Mouse (Mus musculus) heart, postnatal 4 days (tissue): ENCODE measurements around the gene Grin2d. TPM values are rescaled to one million over a fixed set of nuclear protein-coding genes. Genes with fewer than 3 reads are reported as not detected.
A peak's percentile ranks its signal among the peaks of the same experiment; 100 is the strongest.

Experiments used
- DNase-seq: peaks from one replicate; pipeline ENCODE4 v3.0.0; 2021
- total RNA-seq, 2 experiments: library from RNA; stranded (reverse); gene quantifications; 2 replicates each; pipeline ENCODE4 v1.2.3; 2021

The Grin2d gene
- total RNA-seq, 2 experiments from 2014 or later = 0.52 to 0.63 TPM

- no peak for DNase-seq
These were observed 25.1 kb downstream of the Grin2d start for GRCm38 (mm10) chr7:45853089-45853488.

- DNase-seq = no peak
These were observed 27.5 kb downstream of the Grin2d start for GRCm38 (mm10) chr7:45850661-45851060.

- no peak for DNase-seq
These were observed 29.6 kb downstream of the Grin2d start for GRCm38 (mm10) chr7:45848447-45849027.

GRCm38 (mm10) chr7:45842950-45843744 lies 35.0 kb downstream of the Grin2d start:
- no peak for DNase-seq

- no peak for DNase-seq
These were observed 44.3 kb downstream of the Grin2d start for GRCm38 (mm10) chr7:45833924-45834323.

- DNase-seq = no peak
These were observed 44.9 kb downstream of the Grin2d start for GRCm38 (mm10) chr7:45833148-45833790.

- DNase-seq = no peak
These were observed 45.8 kb downstream of the Grin2d start for GRCm38 (mm10) chr7:45832428-45832827.

GRCm38 (mm10) chr7:45831128-45831525 lies 47.1 kb downstream of the Grin2d start:
- DNase-seq = no peak

GRCm38 (mm10) chr7:45830427-45831127 lies 47.6 kb downstream of the Grin2d start, which contains the start of gene Grwd1:
Gene Grwd1, minus strand, starts transcription at chr7:45830944.
- DNase-seq = peak; percentile 84

GRCm38 (mm10) chr7:45826631-45827030 lies 51.5 kb downstream of the Grin2d start:
- no peak for DNase-seq

- no peak for DNase-seq
These were observed 53.6 kb downstream of the Grin2d start, which contains the start of gene Kcnj14 for GRCm38 (mm10) chr7:45824598-45824997. Gene Kcnj14, minus strand, starts transcription at chr7:45824782.

- DNase-seq = no peak
These were observed 57.3 kb downstream of the Grin2d start for GRCm38 (mm10) chr7:45820913-45821312.

GRCm38 (mm10) chr7:45819843-45820242 lies 58.3 kb downstream of the Grin2d start:
- no peak for DNase-seq

GRCm38 (mm10) chr7:45815984-45816351 lies 62.2 kb downstream of the Grin2d start:
- DNase-seq = no peak

GRCm38 (mm10) chr7:45815323-45815983 lies 62.7 kb downstream of the Grin2d start:
- no peak for DNase-seq

GRCm38 (mm10) chr7:45814841-45815240 lies 63.3 kb downstream of the Grin2d start:
- no peak for DNase-seq

- DNase-seq = peak; percentile 100
These were observed 64.1 kb downstream of the Grin2d start, which contains the start of gene Cyth2 for GRCm38 (mm10) chr7:45813787-45814779. Gene Cyth2, minus strand, starts transcription at chr7:45814581.

GRCm38 (mm10) chr7:45812921-45813320 lies 65.3 kb downstream of the Grin2d start:
- no peak for DNase-seq

- DNase-seq = no peak
These were observed 68.7 kb downstream of the Grin2d start for GRCm38 (mm10) chr7:45809276-45810075.

- no peak for DNase-seq
These were observed 69.7 kb downstream of the Grin2d start for GRCm38 (mm10) chr7:45808471-45808870.
